Mouse (Mus musculus): Measurements from ENCODE around the gene Trdn.

Trdn gene

GRCm38 (mm10) chr10:33080254-33080653 lies at the start of gene Trdn:
Trdn (plus strand) TSS chr10:33080554.
- no peak for DNase-seq (ENCODE audit: low read depth, low spot score)

GRCm38 (mm10) chr10:33060771-33061170 lies 19.6 kb upstream of the Trdn start:
- DNase-seq (ENCODE audit: low read depth, low spot score), result no peak

GRCm38 (mm10) chr10:33065566-33065965 lies 14.8 kb upstream of the Trdn start:
- DNase-seq (ENCODE audit: low read depth, low spot score), result no peak

- DNase-seq (ENCODE audit: low read depth, low spot score), result no peak
Measured at GRCm38 (mm10) chr10:33073126-33073525, 7.2 kb upstream of the Trdn start.

- DNase-seq (ENCODE audit: low read depth, low spot score), result no peak
Measured at GRCm38 (mm10) chr10:33082151-33082844, 1.9 kb downstream of the Trdn start.

- DNase-seq (ENCODE audit: low read depth, low spot score), result no peak
Measured at GRCm38 (mm10) chr10:33082961-33083626, 2.7 kb downstream of the Trdn start.

GRCm38 (mm10) chr10:33083627-33084158 lies 3.3 kb downstream of the Trdn start:
- no peak for DNase-seq (ENCODE audit: low read depth, low spot score)

- no peak for DNase-seq (ENCODE audit: low read depth, low spot score)
Measured at GRCm38 (mm10) chr10:33088403-33088802, 8.0 kb downstream of the Trdn start.

GRCm38 (mm10) chr10:33092400-33092799 lies 12.0 kb downstream of the Trdn start:
- no peak for DNase-seq (ENCODE audit: low read depth, low spot score)

- no peak for DNase-seq (ENCODE audit: low read depth, low spot score)
Measured at GRCm38 (mm10) chr10:33107942-33108341, 27.6 kb downstream of the Trdn start.

GRCm38 (mm10) chr10:33123028-33123427 lies 42.7 kb downstream of the Trdn start:
- no peak for DNase-seq (ENCODE audit: low read depth, low spot score)

GRCm38 (mm10) chr10:33144911-33145310 lies 64.6 kb downstream of the Trdn start:
- DNase-seq (ENCODE audit: low read depth, low spot score), result no peak

- DNase-seq (ENCODE audit: low read depth, low spot score), result no peak
Measured at GRCm38 (mm10) chr10:33179731-33180631, 99.6 kb downstream of the Trdn start.

GRCm38 (mm10) chr10:33189031-33189430 lies 108.7 kb downstream of the Trdn start:
- DNase-seq (ENCODE audit: low read depth, low spot score), result no peak

- no peak for DNase-seq (ENCODE audit: low read depth, low spot score)
Measured at GRCm38 (mm10) chr10:33195919-33196318, 115.6 kb downstream of the Trdn start.

GRCm38 (mm10) chr10:33198257-33198656 lies 117.9 kb downstream of the Trdn start:
- DNase-seq (ENCODE audit: low read depth, low spot score), result no peak

GRCm38 (mm10) chr10:33210411-33210810 lies 130.1 kb downstream of the Trdn start:
- DNase-seq (ENCODE audit: low read depth, low spot score), result no peak

- no peak for DNase-seq (ENCODE audit: low read depth, low spot score)
Measured at GRCm38 (mm10) chr10:33253911-33254310, 173.6 kb downstream of the Trdn start.

GRCm38 (mm10) chr10:33256202-33256601 lies 175.8 kb downstream of the Trdn start:
- no peak for DNase-seq (ENCODE audit: low read depth, low spot score)

GRCm38 (mm10) chr10:33304982-33305381 lies 224.6 kb downstream of the Trdn start:
- DNase-seq (ENCODE audit: low read depth, low spot score), result peak; percentile 16

- no peak for DNase-seq (ENCODE audit: low read depth, low spot score)
Measured at GRCm38 (mm10) chr10:33353026-33353425, 272.7 kb downstream of the Trdn start.

- no peak for DNase-seq (ENCODE audit: low read depth, low spot score)
Measured at GRCm38 (mm10) chr10:33366521-33366920, 286.2 kb downstream of the Trdn start.
